Mouse (Mus musculus): ENCODE measurements at regions not wholly inside any gene's neighbourhood (a gene's known extent, or its start where the extent isn't known, plus 50 kb on each side); places are given as distances from the start of the nearest gene placed in this dataset.
"Not testable (repeated sequence)": the region's sequence is repeated elsewhere in the genome, so short reads cannot be mapped to it uniquely, and the experiment has no call there.

- not testable (repeated sequence) for DNase-seq
Measured at GRCm38 (mm10) chr19:19750069-19750599, 639.1 kb upstream of the Rorb start.

GRCm38 (mm10) chr19:19747821-19748488 lies 637.0 kb upstream of the Rorb start:
- DNase-seq: no peak

- DNase-seq: no peak
Measured at GRCm38 (mm10) chr19:19719939-19720338, 608.9 kb upstream of the Rorb start.

All from kidney, adult 8-10 months (tissue).